8 mouse cellular contexts compared by ENCODE assay signal in the genomic region with DNA sequence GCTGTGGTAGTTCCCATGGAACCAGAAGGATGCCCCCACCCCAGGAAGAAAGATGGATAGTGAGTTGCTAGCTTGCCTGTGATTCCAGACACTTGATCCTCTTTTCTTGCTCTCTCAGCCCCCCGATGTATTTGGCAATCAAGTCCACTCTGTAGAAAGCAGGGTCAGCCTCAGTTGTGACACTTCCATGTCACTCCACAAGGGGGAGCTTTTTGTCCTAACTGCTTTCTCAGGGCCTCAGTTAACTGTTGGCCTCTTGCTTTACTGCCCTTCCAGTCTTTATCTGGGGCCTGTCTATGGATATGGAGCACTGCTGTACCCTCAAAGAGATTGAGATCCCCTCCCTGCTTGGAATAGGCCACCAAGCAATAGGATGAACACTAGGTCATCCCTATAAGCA. TPM values are rescaled to one million over a fixed set of nuclear protein-coding genes. Genes with fewer than 3 reads are reported as not detected.
DNase-seq lines count a peak whose midpoint lies in the region; ATAC-seq and TF ChIP-seq lines count a peak whose summit lies in the region.

No protein-coding gene starts in this region.

- TF ChIP-seq RAD21 in MEL (IDR thresholded peaks at IDR 0.05; ENCODE audit: low read depth, low read length), result peak; percentile 48

- peaks cover 15% of the 10 kb centered on the region for H3K79me2 ChIP-seq in MEL (ENCODE audit: control insufficient read depth, insufficient read depth, low read length, poor library complexity)

- WGBS in kidney, embryonic 15.5 days, result 44% methylated on average over 1 of the region's 1 CpGs
- 67% methylated on average over 1 of the region's 1 CpGs for WGBS in hindbrain, postnatal 0 days

- H3K27me3 ChIP-seq in kidney, embryonic 15.5 days, result no peaks in the 10 kb centered on the region
- H3K27me3 ChIP-seq in MEL (ENCODE audit: control insufficient read depth in 1 of 2, insufficient read depth in 2 of 2, low read length in 2 of 2), result no peaks in the 10 kb centered on the region
- H3K27me3 ChIP-seq in hindbrain, postnatal 0 days (ENCODE audit: insufficient read depth, low read length), result no peaks in the 10 kb centered on the region

- peak; percentile 60 to 89 (median 76) for TF ChIP-seq CTCF in MEL (IDR thresholded peaks at IDR 0.05 in 2 of 3, conservative IDR thresholded peaks at IDR 0.05 in 1 of 3; ENCODE audit: control insufficient read depth in 1 of 3, insufficient read depth in 1 of 3, low read depth in 2 of 3, low read length in 3 of 3, poor library complexity in 1 of 3, severe bottlenecking in 1 of 3)
- peak; percentile 76 for TF ChIP-seq CTCF in hindbrain, postnatal 0 days (IDR thresholded peaks at IDR 0.05; ENCODE audit: low read depth)

- ATAC-seq in kidney, embryonic 15.5 days (replicated peaks; ENCODE audit: low FRiP score), result no peak
- no peak for ATAC-seq in hindbrain, postnatal 0 days

- H3K4me3 ChIP-seq in kidney, embryonic 15.5 days (replicated peaks), result no peak overlapping the region
- H3K4me3 ChIP-seq in MEL (ENCODE audit: control insufficient read depth in 1 of 2, insufficient read depth in 1 of 2, low read depth in 2 of 2, low read length in 2 of 2), result no peak overlapping the region
- no peak overlapping the region for H3K4me3 ChIP-seq in hindbrain, postnatal 0 days (ENCODE audit: low read length)

- H3K4me2 ChIP-seq in kidney, embryonic 15.5 days, result no peak overlapping the region
- H3K4me2 ChIP-seq in hindbrain, postnatal 0 days (ENCODE audit: low read depth, low read length), result no peak overlapping the region

- TF ChIP-seq POLR2A in MEL (IDR thresholded peaks at IDR 0.05; ENCODE audit: control insufficient read depth in 1 of 2, insufficient read depth in 1 of 2, low read depth in 1 of 2, low read length in 2 of 2, poor library complexity in 1 of 2), result no peak

- TF ChIP-seq EP300 in MEL (IDR thresholded peaks at IDR 0.05; ENCODE audit: low read depth in 1 of 2, low read length in 2 of 2), result no peak

- H3K4me1 ChIP-seq in kidney, embryonic 15.5 days, result peaks cover 23% of the 10 kb centered on the region
- peaks cover 0 to 14% of the 10 kb centered on the region in 2 experiments; a peak in 2 of 4 replicates for H3K4me1 ChIP-seq in MEL (ENCODE audit: control insufficient read depth in 1 of 2, insufficient read depth in 2 of 2, low read length in 2 of 2)
- peaks cover 16% of the 10 kb centered on the region for H3K4me1 ChIP-seq in hindbrain, postnatal 0 days (ENCODE audit: insufficient read depth, low read length)

- H3K36me3 ChIP-seq in kidney, embryonic 15.5 days, result peaks cover 15% of the 10 kb centered on the region
- H3K36me3 ChIP-seq in MEL (ENCODE audit: control insufficient read depth in 1 of 2, insufficient read depth in 2 of 2, low read length in 2 of 2), result peaks cover 0 to 6% of the 10 kb centered on the region in 2 experiments; a peak in 2 of 4 replicates
- H3K36me3 ChIP-seq in hindbrain, postnatal 0 days (ENCODE audit: insufficient read depth, low read length), result no peaks in the 10 kb centered on the region

- no peak overlapping the region for H3K27ac ChIP-seq in kidney, embryonic 15.5 days
- H3K27ac ChIP-seq in MEL (ENCODE audit: control insufficient read depth, low read depth, low read length), result no peak overlapping the region
- H3K27ac ChIP-seq in hindbrain, postnatal 0 days, result no peak overlapping the region

- DNase-seq in adrenal gland, postnatal 36 days, result peak; percentile 37 to 55
- DNase-seq in adrenal gland, adult 8-10 months, result no peak
- DNase-seq in kidney, postnatal 4 days, result peak; percentile 67 to 70
- DNase-seq in MEL (ENCODE audit: low read depth, low spot score), result peak; percentile 76
- DNase-seq in hindbrain, postnatal 0 days (ENCODE audit: low spot score), result peak; percentile 71
- DNase-seq in spleen, postnatal 36 days (ENCODE audit: low spot score in 2 of 2), result peak; percentile 25 to 45
- no peak for DNase-seq in layer of hippocampus, adult 9-10 months (ENCODE audit: low spot score)

- no peak overlapping the region for H3K9ac ChIP-seq in kidney, embryonic 15.5 days
- no peak overlapping the region for H3K9ac ChIP-seq in MEL (ENCODE audit: control insufficient read depth, low read depth, low read length, poor library complexity, severe bottlenecking)
- no peak overlapping the region for H3K9ac ChIP-seq in hindbrain, postnatal 0 days (replicated peaks; ENCODE audit: low read length)

- no peaks in the 10 kb centered on the region for H3K9me3 ChIP-seq in kidney, embryonic 15.5 days (replicated peaks)
- no peaks in the 10 kb centered on the region for H3K9me3 ChIP-seq in MEL (replicated peaks; ENCODE audit: insufficient read depth, low read length)
- no peaks in the 10 kb centered on the region for H3K9me3 ChIP-seq in hindbrain, postnatal 0 days (ENCODE audit: low read length)

TF ChIP-seq in MEL, 35 proteins besides CTCF, POLR2A, EP300 and RAD21:
- TF ChIP-seq SMC3 (IDR thresholded peaks at IDR 0.05; ENCODE audit: low read depth, low read length) (peak; percentile 71), ETS1 (IDR thresholded peaks at IDR 0.05; ENCODE audit: low read depth, low read length) (no peak)

RNA-seq across cellular contexts. Expression of a gene that starts 4.0 kb away (rescaled TPM):
- total RNA-seq in adrenal gland, postnatal 36 days (2021), result 10 to 100 TPM; 32.4 to 33.3 TPM
- 10 to 100 TPM; 26.5 to 36.9 (median 33.5) TPM for total RNA-seq in adrenal gland, adult 8-10 months (2022)
- polyA plus RNA-seq in kidney, embryonic 15.5 days (2015; fragmentation: Nextera tagmentation; extraction: Ambion mirVana), result 91.8 and 105 TPM in 2 replicates
- total RNA-seq in MEL (2012; rRNA removed), result 63.9 and 76.9 TPM in 2 replicates
- polyA plus RNA-seq in MEL (2012; ENCODE audit: insufficient read depth in 1 of 2, insufficient read length in 2 of 2, low read depth in 1 of 2, low replicate concordance in 2 of 2, missing spikeins in 1 of 2), result 10 to 100 TPM in 1 of 2 experiments, not detected in 1; 75.6 TPM
- 106 and 118 TPM in 2 replicates for total RNA-seq in hindbrain, postnatal 0 days (2014; rRNA removed)
- polyA plus RNA-seq in hindbrain, postnatal 0 days (2015; fragmentation: Nextera tagmentation; extraction: Ambion mirVana), result 101 and 102 TPM in 2 replicates

RNA-seq across cellular contexts. Expression of a gene that starts 20.5 kb away (rescaled TPM):
- total RNA-seq in adrenal gland, postnatal 36 days (2021), result 100 to 1,000 TPM; 689 to 765 TPM
- total RNA-seq in adrenal gland, adult 8-10 months (2022), result 100 to 1,000 TPM; 689 to 780 (median 728) TPM
- polyA plus RNA-seq in kidney, embryonic 15.5 days (2015; fragmentation: Nextera tagmentation; extraction: Ambion mirVana), result 519 and 576 TPM in 2 replicates
- total RNA-seq in MEL (2012; rRNA removed), result 86.8 and 105 TPM in 2 replicates
- 100 to 1,000 TPM in 1 of 2 experiments, not detected in 1; 133 TPM for polyA plus RNA-seq in MEL (2012; ENCODE audit: insufficient read depth in 1 of 2, insufficient read length in 2 of 2, low read depth in 1 of 2, low replicate concordance in 2 of 2, missing spikeins in 1 of 2)
- total RNA-seq in hindbrain, postnatal 0 days (2014; rRNA removed), result 758 and 776 TPM in 2 replicates
- 708 and 751 TPM in 2 replicates for polyA plus RNA-seq in hindbrain, postnatal 0 days (2015; fragmentation: Nextera tagmentation; extraction: Ambion mirVana)

RNA-seq across cellular contexts. Expression of a gene that starts 21.4 kb away (rescaled TPM):
- under 1 TPM in 1 of 2 experiments, not detected in 1; 0.43 TPM for total RNA-seq in adrenal gland, postnatal 36 days (2021)
- total RNA-seq in adrenal gland, adult 8-10 months (2022), result under 1 TPM; 0.17 to 0.32 (median 0.27) TPM
- 7.1 and 8.2 TPM in 2 replicates for polyA plus RNA-seq in kidney, embryonic 15.5 days (2015; fragmentation: Nextera tagmentation; extraction: Ambion mirVana)
- 1.5 and 1.7 TPM in 2 replicates for total RNA-seq in MEL (2012; rRNA removed)
- 1 to 10 TPM in 1 of 2 experiments, not detected in 1; 1.9 TPM for polyA plus RNA-seq in MEL (2012; ENCODE audit: insufficient read depth in 1 of 2, insufficient read length in 2 of 2, low read depth in 1 of 2, low replicate concordance in 2 of 2, missing spikeins in 1 of 2)
- 2.1 and 3.0 TPM in 2 replicates for total RNA-seq in hindbrain, postnatal 0 days (2014; rRNA removed)
- polyA plus RNA-seq in hindbrain, postnatal 0 days (2015; fragmentation: Nextera tagmentation; extraction: Ambion mirVana), result 2.0 and 2.6 TPM in 2 replicates

RNA-seq across cellular contexts. Expression of a gene that starts 33.1 kb away (rescaled TPM):
- 1 to 10 TPM; 2.9 to 7.6 TPM for total RNA-seq in adrenal gland, postnatal 36 days (2021)
- total RNA-seq in adrenal gland, adult 8-10 months (2022), result 10 to 100 TPM in 2 of 4 experiments, 1 to 10 TPM in 2; 3.7 to 14.9 (median 9.0) TPM
- polyA plus RNA-seq in kidney, embryonic 15.5 days (2015; fragmentation: Nextera tagmentation; extraction: Ambion mirVana), result 5.8 and 6.5 TPM in 2 replicates
- total RNA-seq in MEL (2012; rRNA removed), result 0.85 and 0.96 TPM in 2 replicates
- under 1 TPM in 1 of 2 experiments, not detected in 1; 0.63 TPM for polyA plus RNA-seq in MEL (2012; ENCODE audit: insufficient read depth in 1 of 2, insufficient read length in 2 of 2, low read depth in 1 of 2, low replicate concordance in 2 of 2, missing spikeins in 1 of 2)
- 1.2 and 1.9 TPM in 2 replicates for total RNA-seq in hindbrain, postnatal 0 days (2014; rRNA removed)
- polyA plus RNA-seq in hindbrain, postnatal 0 days (2015; fragmentation: Nextera tagmentation; extraction: Ambion mirVana), result 1.1 and 1.4 TPM in 2 replicates

Comparison
In these comparisons a context has a peak if more than half of its experiments do, and no peak if none do; other contexts are left out.
1. DNase-seq: peak in adrenal gland, postnatal 36 days (2 of 2), kidney, postnatal 4 days (2 of 2), MEL (single experiment), hindbrain, postnatal 0 days (single experiment) and spleen, postnatal 36 days (2 of 2); none in adrenal gland, adult 8-10 months (single experiment) and layer of hippocampus, adult 9-10 months (single experiment).